Mouse (Mus musculus) macrophage (primary cell): ENCODE data around the gene Isca1. TPM values are rescaled to one million over a fixed set of nuclear protein-coding genes. Genes with fewer than 3 reads are reported as not detected.
"Not testable (repeated sequence)": the region's sequence is repeated elsewhere in the genome, so short reads cannot be mapped to it uniquely, and the experiment has no call there.

ENCODE experiments used
- H3K27ac ChIP-seq: fragments of 350-480 bp; formaldehyde crosslinking; 2 replicates; pipeline ENCODE4 v1.9.0; 2021
- H3K36me3 ChIP-seq: fragments of 350-480 bp; formaldehyde crosslinking; 2 replicates; pipeline ENCODE4 v1.9.0; 2021; ENCODE audit errors: inconsistent target
- H3K4me3 ChIP-seq: fragments of 350-480 bp; formaldehyde crosslinking; 2 replicates; pipeline ENCODE4 v1.9.0; 2021; ENCODE audit errors: inconsistent target
- H3K79me2 ChIP-seq: fragments of 350-480 bp; formaldehyde crosslinking; 2 replicates; pipeline ENCODE4 v1.9.0; 2021; ENCODE audit errors: inconsistent target
- WGBS: methylation state at CpG from one replicate; pipeline ENCODE4 v1.1.7; 2026; ENCODE audit warnings: inconsistent platforms; ENCODE audit not compliant: missing documents; 5-methylcytosine and 5-hydroxymethylcytosine counted together
- polyA plus RNA-seq: library from polyadenylated mRNA; stranded (reverse); fragments of 250-400 nt; gene quantifications from 3 replicates; pipeline ENCODE4 v1.2.4, GENCODE M21; 2018; ENCODE audit warnings: inconsistent platforms
- total RNA-seq, 78 experiments: library from RNA; depleted of rRNA; stranded (reverse); fragments of 250-400 nt; gene quantifications; 1 replicate in 9 of 78; 2 replicates in 24 of 78; 3 replicates in 43 of 78; 4 replicates in 2 of 78; pipeline ENCODE4 v1.2.4; 2018; ENCODE audit warnings: inconsistent platforms in 56 of 78

Gene Isca1
- total RNA-seq (2018; cell fraction: chromatin; rRNA removed) = 10 to 100 TPM; 10.7 to 73.4 (median 19.0) TPM
- total RNA-seq (2018; cell fraction: cytosol; rRNA removed) = 10 to 100 TPM; 27.1 to 62.6 (median 40.4) TPM
- total RNA-seq (2018; cell fraction: nucleus; rRNA removed) = 10 to 100 TPM; 11.8 to 50.0 (median 18.7) TPM
- 41.7 to 54.6 TPM (median 44.4 TPM) in 3 replicates for polyA plus RNA-seq

- peaks cover 24% of the 10 kb centered on the region for H3K36me3 ChIP-seq
- peaks cover 45% of the 10 kb centered on the region for H3K79me2 ChIP-seq
- under 1% methylated on average over 89 of the region's 91 CpGs for WGBS
- H3K4me3 ChIP-seq = peak within 1 kb of the TSS; percentile 68
- H3K27ac ChIP-seq = peak within 1 kb of the TSS; percentile 84
These were observed at the start of gene Isca1 for GRCm38 (mm10) chr13:59769296-59770163. TSS of gene Isca1 (minus strand) at chr13:59769810.

DNA sequence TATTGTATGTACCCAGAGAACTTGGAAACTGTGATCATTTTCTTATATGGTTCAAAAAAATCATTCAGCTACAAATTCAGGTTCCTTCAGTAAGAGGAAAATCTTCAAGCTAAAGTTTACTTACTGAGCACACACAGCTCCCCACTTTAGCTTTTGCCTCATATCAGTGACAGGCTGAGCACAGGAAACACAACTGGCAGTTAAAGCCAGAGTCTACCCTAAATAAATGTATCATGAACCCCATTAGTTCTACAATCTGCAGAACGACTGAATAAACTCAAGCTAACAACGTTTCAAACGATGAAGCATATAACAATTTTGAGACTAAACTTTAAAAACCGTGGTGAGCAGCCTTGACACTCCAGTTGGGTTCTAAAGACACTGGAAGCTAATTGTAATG lies 47.7 kb upstream of the Isca1 start:
- H3K36me3 ChIP-seq = peaks cover 44% of the 10 kb centered on the region
- whole genome bisulfite sequencing = 60% methylated on average over 4 of the region's 4 CpGs
- peaks cover 85% of the 10 kb centered on the region for H3K79me2 ChIP-seq
- no peak overlapping the region for H3K27ac ChIP-seq
- H3K4me3 ChIP-seq = no peak overlapping the region

DNA sequence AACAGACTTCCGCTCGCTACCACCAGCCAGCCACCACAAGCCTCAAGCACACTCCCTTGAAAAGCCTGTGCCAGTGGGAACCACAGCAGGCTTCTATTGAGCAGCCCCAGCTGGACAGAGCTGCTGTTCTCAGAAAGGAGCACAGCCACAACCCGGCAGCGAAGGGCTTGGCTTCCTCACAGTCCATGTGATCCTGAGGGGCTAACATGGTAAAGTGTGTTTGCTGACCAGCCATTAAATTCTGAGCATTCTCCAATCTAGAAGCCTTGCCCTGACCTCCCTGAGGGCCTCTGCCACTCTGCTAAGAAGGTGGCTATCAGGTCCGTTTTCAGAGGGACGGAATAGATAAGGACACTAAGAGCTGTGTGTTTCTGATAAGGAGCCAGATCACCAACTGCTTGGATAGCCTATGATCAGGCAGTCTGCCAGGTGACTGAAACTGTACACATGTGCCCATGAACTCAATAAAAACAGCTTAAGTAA lies 44.5 kb upstream of the Isca1 start:
- Histone ChIP-seq H3K27ac (no peak overlapping the region), H3K4me3 (no peak overlapping the region), H3K36me3 (peaks cover 69% of the 10 kb centered on the region), H3K79me2 (peaks cover 53% of the 10 kb centered on the region)
- 96% methylated on average over 6 of the region's 6 CpGs for WGBS

DNA sequence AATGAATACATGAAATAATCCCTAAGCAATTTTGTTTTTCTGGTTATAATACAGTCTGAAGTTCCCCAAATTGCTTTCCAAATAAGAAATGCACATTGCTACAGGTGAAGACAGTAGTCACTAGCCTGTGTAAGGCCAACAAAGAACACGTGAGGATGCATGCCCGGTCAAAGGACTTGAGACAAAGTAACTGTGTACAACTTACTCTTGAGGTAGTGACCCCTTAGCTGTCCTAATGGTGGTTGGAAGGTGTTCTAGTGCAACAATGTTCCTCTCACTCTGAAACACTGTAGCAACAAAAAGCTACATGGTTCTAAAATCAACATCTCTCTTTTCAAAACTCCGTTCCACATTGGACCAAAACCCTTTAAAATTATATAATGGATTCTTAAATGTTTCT lies 42.0 kb upstream of the Isca1 start:
- WGBS = 97% methylated on average over 3 of the region's 3 CpGs
- Histone ChIP-seq H3K79me2 (peaks cover 27% of the 10 kb centered on the region), H3K27ac (no peak overlapping the region), H3K36me3 (peaks cover 87% of the 10 kb centered on the region), H3K4me3 (no peak overlapping the region)

DNA sequence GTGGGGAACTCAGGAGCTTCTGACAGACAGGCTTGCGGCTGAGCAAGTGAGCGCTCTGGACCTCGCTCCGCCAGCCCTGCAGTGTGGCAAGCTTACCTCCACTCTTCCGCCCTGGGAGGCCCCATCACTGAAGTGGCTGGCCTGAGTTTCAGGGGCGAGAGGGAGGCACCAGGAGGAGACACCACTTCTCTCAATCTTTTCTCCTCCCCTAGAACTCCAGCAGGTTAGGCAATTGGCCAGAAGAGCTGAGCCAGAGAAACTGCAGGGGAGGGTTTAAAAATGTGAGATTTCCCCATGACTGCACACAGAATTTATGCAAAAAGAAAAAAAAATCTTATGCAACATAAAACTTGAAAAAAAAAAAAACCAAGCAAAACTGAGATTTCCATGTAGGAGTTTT lies 31.4 kb upstream of the Isca1 start:
- Histone ChIP-seq H3K4me3 (no peak overlapping the region), H3K27ac (no peak overlapping the region), H3K79me2 (peaks cover 23% of the 10 kb centered on the region; the same call in 1 of the 2 replicates), H3K36me3 (peaks cover 97% of the 10 kb centered on the region)
- 98% methylated on average over 6 of the region's 6 CpGs for WGBS

DNA sequence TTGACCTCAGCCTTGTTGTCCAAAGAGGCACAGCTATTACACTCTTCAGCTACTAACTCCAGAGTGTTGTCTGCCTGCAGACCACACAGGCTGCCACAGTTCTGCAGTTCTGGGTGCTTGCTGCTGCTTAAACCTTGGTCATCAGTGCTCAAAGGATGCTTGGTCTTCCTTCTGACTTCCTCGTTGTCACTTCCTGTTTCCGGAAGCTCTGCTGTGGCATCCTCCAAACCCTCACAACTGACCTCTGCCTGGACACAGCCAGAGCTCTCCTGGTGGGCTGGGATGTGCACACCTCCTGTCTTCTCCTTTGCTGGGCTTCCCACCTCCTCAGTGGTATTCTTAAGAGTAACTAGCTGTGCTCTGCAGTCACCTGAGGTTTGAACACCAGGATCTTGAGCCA lies 30.5 kb upstream of the Isca1 start:
- H3K4me3 ChIP-seq = no peak overlapping the region
- H3K36me3 ChIP-seq = peaks cover 96% of the 10 kb centered on the region
- peaks cover 20% of the 10 kb centered on the region; the same call in 1 of the 2 replicates for H3K79me2 ChIP-seq
- 22% methylated on average over 2 of the region's 2 CpGs for WGBS
- H3K27ac ChIP-seq = no peak overlapping the region

DNA sequence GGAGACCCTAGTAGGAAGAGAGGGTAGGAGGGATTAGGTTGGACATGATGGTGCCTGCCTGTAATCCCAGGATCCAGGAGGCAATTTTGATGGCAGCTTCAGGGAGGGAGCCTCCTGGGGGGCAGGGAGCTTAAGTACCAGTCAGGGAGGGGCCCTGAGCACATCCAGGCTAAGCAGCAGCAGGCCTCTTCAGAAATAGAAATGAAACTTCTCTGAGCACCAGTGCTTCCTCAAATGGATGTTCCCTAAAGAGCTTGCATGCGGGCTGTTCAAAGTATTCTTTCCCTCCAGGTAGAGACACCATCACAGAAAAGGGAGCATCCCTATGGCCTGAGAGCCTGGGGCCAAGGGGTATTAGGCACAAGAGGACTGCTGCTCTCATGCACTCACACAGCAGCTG lies 28.7 kb upstream of the Isca1 start:
- Histone ChIP-seq H3K27ac (no peak overlapping the region), H3K79me2 (peaks cover 13% of the 10 kb centered on the region; the same call in 1 of the 2 replicates), H3K36me3 (peaks cover 97% of the 10 kb centered on the region), H3K4me3 (no peak overlapping the region)
- WGBS = 10% methylated on average over 1 of the region's 1 CpGs

DNA sequence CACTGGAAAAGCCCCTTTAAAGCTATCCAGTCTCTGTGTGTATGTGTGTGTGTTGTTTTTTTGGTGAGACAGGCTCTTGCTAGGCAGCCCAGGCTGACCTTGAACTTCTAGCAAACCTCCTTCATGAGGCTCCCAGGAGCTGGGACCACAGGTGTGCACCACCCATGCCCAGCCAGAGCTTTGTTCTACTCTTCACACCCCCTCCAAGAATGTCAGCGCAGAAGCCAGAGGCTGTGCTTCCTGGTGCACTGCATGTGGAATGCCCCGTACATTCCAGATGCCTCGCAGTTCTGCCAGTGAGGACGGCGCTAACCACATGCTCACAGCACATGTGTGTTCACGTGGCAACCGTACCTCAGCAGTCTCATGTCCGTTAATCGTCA lies 26.8 kb upstream of the Isca1 start:
- Histone ChIP-seq H3K36me3 (peaks cover 98% of the 10 kb centered on the region), H3K4me3 (no peak overlapping the region), H3K79me2 (peaks cover 12% of the 10 kb centered on the region; the same call in 1 of the 2 replicates), H3K27ac (no peak overlapping the region)
- WGBS = 92% methylated on average over 9 of the region's 9 CpGs

DNA sequence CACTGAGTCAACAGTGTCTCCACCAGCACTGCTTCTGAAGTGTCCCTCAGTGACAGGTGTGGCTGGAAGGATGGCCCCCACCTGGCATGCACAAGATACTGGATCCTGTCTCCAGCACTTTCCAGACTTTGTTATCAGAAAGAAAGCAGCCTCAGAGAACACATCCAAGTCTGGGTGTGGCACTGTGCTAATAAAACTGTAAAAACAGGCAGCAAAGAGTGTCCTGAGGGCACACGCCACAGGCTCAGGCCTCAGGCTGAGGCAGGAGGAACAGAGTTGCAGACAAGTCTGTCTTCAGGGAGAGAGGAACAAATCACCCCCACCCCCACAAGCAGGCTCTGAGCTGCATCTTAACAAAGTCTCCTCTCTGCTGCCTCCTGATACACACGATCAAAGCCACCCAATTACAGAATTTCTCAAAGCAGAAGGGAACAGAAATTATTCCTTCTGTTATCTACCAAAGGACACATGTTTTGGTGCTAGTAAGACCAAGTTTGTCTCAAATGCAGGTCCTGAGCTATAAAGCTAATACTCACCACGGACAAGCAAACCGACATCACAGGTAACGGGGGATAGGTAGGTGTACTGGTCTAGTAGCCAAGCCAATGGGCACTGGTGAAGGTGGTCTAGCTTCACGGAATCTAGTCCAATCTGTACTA lies 26.3 kb upstream of the Isca1 start:
- WGBS = 96% methylated on average over 5 of the region's 6 CpGs
- Histone ChIP-seq H3K79me2 (peaks cover 12% of the 10 kb centered on the region; the same call in 1 of the 2 replicates), H3K4me3 (no peak overlapping the region), H3K27ac (no peak overlapping the region), H3K36me3 (peaks cover 99% of the 10 kb centered on the region)

- Histone ChIP-seq H3K36me3 (peaks cover 99% of the 10 kb centered on the region), H3K79me2 (peaks cover 12% of the 10 kb centered on the region; the same call in 1 of the 2 replicates), H3K4me3 (no peak overlapping the region), H3K27ac (no peak overlapping the region)
- WGBS = 100% methylated on average over 1 of the region's 1 CpGs
These were observed 25.2 kb upstream of the Isca1 start for GRCm38 (mm10) chr13:59794786-59795185.

DNA sequence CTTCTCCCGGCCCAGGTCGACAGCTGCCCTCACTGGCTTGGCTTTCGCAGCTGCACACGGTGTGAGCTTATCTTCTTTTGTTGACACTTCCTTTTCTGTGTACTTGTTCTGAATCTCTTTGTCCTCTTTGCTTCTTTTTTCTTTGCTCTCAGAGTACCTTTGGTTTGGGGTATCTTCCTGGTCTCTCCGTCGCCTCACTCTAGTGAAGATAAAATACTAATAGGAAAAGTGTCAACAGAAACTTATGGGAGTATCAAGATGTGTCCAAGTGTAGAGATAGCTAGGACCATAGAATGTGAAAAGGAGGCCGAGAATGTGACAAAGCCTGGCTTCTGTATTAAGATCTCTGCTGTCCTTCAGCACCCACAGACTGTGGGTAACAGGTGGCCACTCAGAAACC lies 12.5 kb upstream of the Isca1 start, which contains the start of gene Gm49354:
Gm49354 (minus strand) TSS at position 101 of the 400 bp plus-strand sequence.
- Histone ChIP-seq H3K27ac (no peak within 1 kb of the TSS), H3K79me2 (no peaks in the 10 kb centered on the region), H3K36me3 (peaks cover 94% of the 10 kb centered on the region), H3K4me3 (no peak within 1 kb of the TSS)
- 97% methylated on average over 7 of the region's 7 CpGs for WGBS

DNA sequence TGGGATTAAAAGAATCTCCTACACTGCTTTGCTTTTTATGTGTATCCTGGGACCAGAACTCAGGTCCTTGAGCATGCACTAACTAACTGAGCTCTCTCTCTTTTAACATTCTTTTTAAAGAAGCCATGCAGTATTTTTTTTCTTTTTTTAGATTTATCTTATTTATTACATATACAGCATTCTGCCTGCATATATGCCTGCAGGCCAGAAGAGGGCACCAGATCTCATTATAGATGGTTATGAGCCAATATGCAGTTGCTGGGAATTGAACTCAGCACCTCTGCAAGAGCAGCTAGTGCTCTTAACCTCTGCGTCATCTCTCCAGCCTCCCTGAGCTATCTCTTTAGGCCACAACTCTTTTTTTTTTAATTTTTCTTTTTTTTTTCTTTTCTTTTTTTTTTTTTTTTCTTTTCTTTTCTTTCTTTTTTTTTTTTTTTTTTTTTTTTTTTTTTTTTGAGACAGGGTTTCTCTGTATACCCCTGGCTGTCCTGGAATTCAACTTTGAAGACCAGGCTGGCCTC lies 10.2 kb upstream of the Isca1 start:
- not testable (repeated sequence) for H3K79me2 ChIP-seq, H3K4me3 ChIP-seq, H3K27ac ChIP-seq
- WGBS = 100% methylated on average over 1 of the region's 1 CpGs
- peaks cover 94% of the 10 kb centered on the region for H3K36me3 ChIP-seq

DNA sequence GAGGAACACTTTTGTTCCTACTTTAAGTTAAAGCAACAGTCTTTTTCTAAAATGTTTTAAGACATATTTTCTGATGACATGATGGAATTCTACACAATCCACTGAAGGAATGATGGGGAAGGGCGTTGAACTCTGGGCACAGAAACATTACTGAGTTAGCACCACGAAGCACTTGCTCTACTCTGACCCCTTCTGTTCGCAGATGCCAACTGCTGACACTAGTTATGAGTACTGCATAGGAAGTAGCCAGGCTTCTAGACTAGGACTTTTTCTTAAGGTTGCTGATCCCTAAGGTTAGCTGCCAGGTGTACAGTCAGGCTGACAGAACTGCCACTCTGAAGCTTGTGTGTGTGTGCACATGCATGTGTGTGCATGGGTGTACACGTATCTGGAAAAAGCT lies 9.6 kb upstream of the Isca1 start:
- H3K4me3 ChIP-seq = no peak overlapping the region
- 74% methylated on average over 4 of the region's 4 CpGs for WGBS
- peaks cover 94% of the 10 kb centered on the region for H3K36me3 ChIP-seq
- H3K27ac ChIP-seq = no peak overlapping the region
- H3K79me2 ChIP-seq = peaks cover 6% of the 10 kb centered on the region; the same call in 1 of the 2 replicates

- Histone ChIP-seq H3K4me3 (no peak overlapping the region), H3K36me3 (peaks cover 74% of the 10 kb centered on the region), H3K27ac (no peak overlapping the region), H3K79me2 (peaks cover 6% of the 10 kb centered on the region; the same call in 1 of the 2 replicates)
- 58% methylated on average over 3 of the region's 3 CpGs for WGBS
These were observed 5.6 kb upstream of the Isca1 start for GRCm38 (mm10) chr13:59775168-59775567.
